Mouse (Mus musculus) megakaryocyte, embryonic 14.5 days (primary cell): ENCODE measurements at regions not wholly inside any gene's neighbourhood (a gene's known extent, or its start where the extent isn't known, plus 50 kb on each side); places are given as distances from the start of the nearest gene placed in this dataset.

Source experiments
- FLI1 ChIP-seq: IDR thresholded peaks from 2 replicates; pipeline ENCODE4 v1.6.1; 2012; ENCODE audit warnings: low read length, inconsistent platforms, mixed read lengths
- GATA1 ChIP-seq: IDR thresholded peaks from 3 replicates; pipeline ENCODE4 v1.6.1; 2012; ENCODE audit warnings: mixed read lengths, low read length, inconsistent platforms, borderline replicate concordance

DNA sequence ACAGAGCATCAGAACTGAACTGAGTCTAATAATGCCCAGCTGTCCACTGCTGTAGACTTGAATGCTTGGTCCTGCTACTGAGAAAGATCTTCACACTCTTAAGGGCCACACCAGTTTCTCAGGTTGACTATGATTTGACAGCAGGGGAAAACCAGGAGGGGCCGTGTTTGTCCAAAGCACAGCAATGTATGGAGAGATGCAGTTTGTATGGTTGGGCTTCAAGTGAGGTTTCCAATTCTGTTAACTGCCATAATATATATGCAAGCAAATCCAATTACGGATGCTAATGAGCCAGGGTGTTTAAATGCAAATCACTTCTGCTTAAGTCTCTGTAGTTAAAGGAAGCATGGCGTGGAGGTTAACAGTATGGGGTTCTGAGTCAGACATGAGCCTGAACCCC lies 157.2 kb upstream of the 1700056E22Rik start:
- TF ChIP-seq GATA1 = no peak
- TF ChIP-seq FLI1 = no peak
